Mouse (Mus musculus) kidney, postnatal 10 days (tissue): ENCODE results near the gene Fip1l1.
A peak's percentile ranks its signal among the peaks of the same experiment; 100 is the strongest.

Experiments used
- DNase-seq: peaks from one replicate; pipeline ENCODE4 v3.0.0; 2021; ENCODE audit warnings: mixed read lengths

Gene Fip1l1

DNA sequence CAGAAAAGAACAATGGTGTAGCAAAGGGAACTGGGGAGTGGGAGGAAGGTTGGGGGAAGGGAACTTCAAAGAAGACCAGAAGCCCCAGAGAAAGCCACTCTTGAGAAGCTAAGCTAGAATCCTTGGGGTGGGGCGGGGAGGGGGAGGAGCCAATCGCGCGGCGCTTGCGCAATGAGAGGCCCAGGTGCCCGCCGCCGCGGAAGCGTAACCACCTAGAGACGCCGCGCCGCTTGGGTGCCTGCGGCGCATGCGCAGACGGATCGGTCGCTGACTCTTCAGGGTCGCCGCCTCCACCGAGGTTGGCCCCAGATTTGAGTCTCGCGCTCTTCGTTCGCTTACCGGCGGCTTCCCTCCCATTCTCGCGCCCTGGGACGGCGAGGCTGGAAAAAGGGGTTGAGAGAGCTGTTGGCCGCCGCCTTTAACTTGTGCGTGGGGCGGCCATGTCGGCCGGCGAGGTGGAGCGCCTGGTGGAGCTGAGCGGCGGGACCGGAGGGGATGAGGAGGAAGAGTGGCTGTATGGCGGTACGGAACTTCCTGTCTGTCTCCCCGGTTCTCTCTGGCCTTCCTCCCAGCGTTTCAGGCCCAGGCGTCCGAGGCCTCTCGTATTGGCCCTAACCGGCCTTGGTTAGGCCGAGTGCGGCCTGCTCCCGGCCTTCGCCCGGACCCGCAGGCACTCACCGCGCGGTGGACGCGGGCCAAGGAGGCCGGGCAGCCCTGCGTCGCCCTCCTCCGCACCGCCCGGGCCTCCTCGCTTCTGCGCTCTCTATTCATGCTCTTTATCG, at the start of gene Fip1l1:
TSS of gene Fip1l1 (plus strand) at position 210 of the 782 bp plus-strand sequence.
- DNase-seq: peak; percentile 96

DNA sequence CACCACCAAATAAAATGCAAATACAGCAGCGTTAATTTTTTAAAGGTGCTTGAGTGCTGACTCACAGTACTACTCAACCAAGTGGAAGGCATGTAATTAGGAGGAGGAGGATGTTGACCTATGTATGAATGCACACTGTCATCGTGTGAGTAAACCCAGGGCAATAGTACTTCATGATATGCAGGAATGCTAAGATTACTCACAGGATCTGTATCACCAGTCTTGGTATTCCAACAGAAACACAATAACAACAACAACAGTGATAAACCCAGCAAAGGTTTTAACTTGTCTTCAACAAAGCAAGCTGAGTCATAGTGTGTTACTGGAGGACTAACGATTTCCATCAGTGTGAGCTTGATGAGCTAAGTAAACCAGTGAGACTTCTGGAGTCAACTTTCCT, 42.5 kb upstream of the Fip1l1 start:
- no peak for DNase-seq

DNA sequence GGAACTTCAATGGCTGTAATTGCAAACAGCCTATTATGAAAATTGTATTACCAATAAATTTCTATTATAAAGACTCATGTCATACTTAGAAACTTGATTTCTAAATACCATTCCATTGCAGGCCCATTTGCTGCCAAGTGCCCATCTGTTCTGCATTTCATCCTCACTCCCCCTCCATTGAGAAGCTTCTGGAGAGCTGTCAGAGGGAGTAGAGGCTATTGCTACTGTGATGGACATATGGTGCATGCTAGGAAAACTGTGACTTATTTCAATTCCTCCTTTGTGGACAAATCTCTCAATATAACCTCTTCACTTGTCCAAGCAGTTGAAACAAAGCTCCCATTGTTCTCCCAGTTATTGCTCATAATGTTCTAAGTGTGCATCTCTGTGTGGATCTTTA, 23.6 kb upstream of the Fip1l1 start:
- peak; percentile 33 for DNase-seq

DNA sequence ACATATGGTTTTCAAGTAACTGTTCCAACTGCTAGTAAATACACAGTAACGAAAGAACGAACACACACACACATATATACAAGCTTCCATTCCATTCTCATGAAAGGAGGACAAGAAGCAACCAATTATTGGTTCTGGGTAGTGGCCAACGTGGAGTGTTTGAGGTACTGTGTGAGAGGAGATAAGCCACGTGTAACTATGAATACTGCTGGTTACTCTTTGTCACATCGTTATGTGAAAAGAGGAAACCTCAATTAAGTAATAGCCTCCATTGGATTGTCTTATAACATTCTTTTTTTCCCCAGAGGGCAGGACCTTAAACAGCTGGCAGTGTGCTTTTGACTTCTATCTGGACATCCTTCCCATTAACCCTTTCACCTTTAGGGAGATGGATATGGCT, 8.2 kb upstream of the Fip1l1 start:
- no peak for DNase-seq

DNA sequence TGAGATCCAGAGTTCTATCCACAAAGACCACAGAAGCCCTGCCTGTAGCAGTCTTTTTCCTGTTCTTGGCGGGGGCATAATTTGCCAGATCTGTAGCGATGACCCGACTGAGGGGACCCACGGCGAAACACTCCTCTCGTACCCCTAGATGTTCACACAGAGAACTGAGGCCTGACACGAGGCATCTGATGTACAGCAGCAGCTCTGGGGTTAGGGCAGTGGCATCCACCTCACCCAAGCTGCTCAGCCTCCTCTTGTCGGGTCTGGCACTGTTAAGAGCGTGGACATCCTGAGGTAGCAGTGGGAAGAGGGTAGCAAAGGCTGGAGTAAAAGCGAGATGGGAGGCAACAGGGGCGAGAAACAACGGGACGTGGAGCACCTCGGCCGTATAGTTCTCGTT, 4.5 kb upstream of the Fip1l1 start:
- DNase-seq: no peak

DNA sequence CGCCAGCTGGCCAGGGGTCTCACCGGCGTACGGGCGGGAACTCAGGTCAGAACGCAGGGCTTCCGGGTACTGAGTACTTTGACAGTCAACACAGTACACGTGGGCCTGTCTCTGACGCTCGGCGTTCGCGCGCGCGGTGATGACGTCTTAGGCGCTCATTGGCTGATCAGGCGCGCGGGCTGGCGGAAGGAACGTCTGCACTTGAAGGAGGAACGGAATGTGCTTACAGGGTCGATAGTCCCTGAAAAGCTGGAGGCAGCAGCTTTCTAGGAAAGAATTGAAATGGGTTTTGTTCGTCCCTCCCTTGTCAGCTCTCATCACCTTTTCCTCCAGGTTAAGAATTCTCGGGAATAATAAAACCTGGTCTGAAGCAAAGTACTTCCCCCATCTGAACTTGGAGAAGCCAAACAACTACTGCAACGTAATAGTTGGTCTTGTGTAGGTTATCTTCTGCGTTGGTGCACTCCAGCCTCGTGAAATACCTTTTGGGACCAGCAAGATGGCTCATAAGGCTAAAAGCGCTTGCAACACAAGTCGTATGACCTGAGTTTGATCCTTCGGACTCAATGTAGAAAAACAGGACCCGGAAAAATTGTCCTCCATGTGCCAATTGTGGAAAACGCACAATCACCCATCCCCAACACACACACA, 3.5 kb upstream of the Fip1l1 start, which contains the start of gene Scfd2:
TSS of gene Scfd2 (minus strand) at position 130 of the 651 bp plus-strand sequence.
- peak; percentile 99 for DNase-seq

DNA sequence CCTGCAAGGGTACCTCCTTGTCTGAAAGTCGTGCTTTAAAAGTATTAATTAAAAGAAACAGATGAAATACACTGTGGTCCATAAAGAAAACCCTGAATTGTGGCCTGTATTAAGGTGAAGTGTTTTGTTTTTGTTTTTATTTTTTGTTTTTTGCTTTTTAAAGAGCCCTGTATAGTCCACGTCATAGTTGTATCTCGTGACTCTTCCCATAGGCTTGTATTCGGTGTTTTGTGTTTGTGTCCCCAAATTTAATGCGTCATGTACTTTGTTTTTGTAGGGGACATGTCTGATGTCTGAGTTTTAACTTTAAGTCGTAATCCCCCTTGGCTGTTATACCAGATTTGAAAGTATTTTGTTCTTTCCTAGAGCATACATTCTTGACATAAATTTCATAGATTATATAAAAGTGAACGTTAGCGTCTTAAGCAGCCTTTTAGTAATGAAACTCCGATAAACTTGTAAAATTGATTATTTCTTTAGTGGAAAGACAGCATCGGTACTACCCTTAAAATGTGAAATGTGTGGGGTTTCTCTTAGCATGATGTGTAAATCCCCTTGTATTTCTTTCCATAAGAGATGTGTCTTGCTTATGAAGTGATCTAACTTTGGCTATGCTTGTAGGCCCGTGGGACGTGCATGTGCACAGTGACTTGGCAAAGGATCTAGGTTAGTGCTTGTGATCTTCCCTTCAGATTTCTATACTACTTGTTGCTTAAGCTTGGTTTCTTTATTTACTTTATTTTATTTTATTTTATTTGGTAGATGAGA, 1.1 kb downstream of the Fip1l1 start:
- no peak for DNase-seq

DNA sequence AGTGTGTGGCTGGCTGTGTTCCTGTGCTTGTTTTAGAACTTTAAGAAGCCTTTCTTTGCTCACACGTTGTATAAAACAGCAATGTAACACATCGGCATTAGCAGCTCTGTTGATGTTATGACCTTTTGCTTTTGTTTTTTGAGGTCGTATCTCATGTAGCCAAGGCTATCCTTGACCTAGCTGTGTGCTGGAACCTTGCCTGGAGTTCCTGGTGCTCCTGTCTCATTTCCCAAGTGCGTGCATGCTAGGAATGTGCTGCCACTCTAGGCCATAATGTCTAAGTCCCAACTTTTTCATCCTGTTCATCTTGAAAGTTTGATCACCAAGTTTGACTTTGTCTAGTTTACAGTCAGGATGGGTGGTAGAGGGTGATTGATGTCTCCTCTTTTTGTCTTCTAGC, 10.4 kb downstream of the Fip1l1 start:
- no peak for DNase-seq

DNA sequence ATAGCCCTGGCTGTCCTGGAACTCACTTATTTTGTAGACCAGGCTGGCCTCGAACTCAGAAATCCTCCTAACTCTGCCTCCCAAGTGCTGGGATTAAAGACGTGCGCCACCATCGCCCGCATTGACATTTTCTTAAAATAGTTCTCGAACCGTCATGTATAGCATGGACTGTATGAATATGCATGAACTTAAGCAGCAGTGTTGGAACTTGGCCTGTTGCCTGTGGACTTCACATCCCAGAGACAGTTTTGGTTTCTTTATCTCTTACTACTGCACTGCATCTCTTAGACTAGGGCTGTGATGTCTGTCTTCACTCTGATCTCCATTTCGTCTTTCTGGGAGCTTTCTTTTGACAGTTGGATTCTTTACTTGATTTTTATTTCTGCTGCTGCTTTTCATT, 14.3 kb downstream of the Fip1l1 start:
- no peak for DNase-seq

DNA sequence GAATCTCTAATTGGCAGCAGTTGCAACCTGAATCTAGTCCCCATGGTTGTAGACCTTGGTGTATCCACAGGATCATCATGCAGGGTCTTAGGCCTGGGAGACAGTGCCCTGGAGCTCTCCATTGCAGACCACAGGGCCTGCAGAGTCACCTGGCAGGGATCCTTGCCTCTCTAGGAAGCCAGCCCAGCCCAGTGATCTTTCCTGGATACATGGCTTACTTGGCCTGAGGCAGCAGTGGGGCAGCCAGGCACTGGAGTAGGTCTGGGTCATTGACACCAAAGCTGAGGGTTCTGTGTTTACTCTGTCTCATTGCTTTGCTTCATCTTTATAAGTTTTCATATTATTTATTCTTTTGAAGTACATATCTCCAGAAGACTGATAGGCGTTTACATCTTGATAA, 25.9 kb downstream of the Fip1l1 start:
- DNase-seq: peak; percentile 9

DNA sequence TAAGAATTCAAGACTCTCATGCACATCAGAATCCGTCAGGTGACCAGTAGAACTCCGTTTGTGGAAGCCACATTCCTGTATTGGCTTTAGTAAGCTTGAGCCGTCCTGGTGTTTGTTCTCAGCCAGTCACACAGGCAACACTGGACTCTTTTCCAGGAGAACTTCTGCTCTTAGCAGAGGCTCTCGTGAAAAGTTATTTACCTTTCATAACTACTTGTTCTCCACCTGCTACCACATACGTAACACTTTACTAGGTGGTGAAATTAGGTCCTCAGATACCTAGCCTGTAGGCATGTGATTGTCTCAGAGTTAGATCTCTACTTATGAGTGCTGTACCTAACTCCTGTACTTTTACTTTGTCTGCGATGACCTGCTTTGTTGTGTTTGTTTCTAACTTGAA, 36.5 kb downstream of the Fip1l1 start:
- DNase-seq: no peak

DNA sequence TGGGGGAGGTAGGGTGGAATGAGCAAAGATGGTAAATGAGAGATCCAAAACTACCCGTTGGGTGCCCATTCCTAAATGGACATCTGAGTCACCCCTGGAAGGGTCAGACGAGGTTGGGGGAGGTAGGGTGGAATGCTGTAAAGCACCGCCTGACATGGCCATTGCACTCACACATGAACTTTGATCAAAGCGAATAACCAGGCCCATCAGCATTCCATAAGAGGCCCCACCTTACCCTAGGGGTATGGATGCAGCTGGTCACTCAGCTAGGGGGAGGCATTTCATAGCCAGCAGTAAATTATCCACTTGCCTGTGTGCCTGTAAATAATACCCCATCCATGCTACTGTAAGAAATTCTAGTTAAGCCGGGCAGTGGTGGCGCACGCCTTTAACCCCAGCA, 53.9 kb downstream of the Fip1l1 start:
- no peak for DNase-seq

DNA sequence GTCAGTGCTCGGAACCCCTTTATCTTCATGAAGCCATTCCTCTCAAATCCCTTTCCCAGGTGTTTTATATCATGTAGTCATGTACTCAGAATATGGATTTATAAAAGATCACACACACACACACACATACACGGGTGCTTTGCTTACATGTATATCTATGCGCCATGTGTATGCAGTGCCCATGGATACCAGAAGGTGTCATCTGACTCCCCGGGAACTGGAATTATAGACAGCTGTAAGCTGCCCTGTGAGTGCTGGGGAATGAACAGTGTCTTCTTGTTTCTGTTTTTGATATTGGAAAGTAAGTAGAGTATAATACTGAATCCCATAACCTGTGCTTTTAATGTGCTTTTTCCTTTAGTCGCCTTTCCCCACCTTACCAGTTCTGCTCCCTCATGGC, 56.2 kb downstream of the Fip1l1 start:
- no peak for DNase-seq

DNA sequence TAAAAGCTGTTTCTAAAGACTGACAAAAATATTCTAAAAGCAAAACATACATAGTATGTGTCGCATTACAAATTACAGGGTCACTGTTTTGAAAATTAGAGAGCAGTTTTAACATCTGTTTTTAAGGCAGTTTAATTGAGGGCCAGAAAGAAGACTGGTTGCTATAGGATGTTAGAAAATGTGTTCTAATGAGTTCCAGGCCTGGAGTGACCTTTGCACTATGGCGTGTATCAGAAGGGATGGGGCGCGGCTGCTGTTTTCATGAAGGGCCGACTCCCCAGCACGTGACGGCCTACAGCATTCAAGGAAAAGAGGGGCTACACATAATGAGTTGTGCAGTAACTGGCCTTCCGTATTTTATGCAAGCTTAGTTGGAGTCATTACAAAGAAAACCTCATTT, 57.9 kb downstream of the Fip1l1 start:
- no peak for DNase-seq

DNA sequence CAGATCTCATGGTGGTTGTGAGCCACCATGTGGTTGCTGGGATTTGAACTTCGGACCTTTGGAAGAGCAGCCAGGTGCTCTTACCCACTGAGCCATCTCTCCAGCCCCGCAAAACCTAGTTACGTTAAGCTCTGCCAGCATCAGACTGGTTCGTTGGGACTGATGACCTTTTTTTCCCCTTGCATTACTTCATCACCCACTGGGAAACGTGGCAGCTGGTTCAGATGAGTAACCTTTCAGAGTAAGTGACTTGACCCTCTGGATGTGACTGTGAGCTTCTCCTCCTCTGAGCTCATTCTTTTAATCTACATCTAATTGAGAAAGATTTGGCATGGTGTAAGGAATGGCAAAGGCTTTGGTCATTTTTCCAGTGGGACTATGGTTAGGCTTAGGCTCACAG, 64.8 kb downstream of the Fip1l1 start:
- no peak for DNase-seq

DNA sequence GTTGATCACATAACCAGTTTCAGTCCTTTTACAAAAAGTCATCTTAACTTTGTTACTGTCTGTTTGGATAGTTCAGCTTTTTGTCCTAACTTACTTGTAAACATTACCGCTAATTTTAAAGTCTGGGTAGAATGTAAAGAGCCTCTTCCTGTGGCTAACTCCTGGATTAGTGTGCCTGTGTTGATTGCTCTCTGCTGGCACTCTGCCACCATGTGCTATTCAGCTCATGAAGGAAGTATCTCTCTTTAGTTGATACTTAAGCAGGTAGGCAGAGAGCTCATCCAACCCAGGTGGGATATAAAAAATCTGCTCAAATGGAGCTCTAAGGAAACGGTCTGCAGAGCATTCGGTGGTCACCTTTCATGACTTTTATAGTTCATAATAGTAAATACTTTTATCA, 65.9 kb downstream of the Fip1l1 start:
- DNase-seq: no peak

DNA sequence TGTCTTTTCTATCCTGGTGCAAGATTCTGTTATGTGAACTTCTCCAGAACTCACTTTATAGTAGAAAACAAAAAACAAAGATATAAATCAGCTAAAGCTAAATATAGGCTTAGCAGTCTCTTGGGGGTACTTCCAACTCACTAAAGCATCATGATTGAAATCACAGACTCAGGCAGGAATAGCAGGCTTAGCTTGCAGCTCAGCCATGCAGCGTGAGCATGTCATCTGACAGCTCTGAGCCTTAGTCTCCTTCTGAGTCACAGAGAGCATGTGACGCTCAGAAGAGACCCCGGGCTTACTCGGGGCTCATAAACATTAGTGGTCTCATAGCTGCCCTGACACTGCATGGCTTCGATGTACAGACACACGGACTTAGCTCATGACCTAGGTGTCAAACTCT, 66.7 kb downstream of the Fip1l1 start:
- DNase-seq: peak; percentile 29

DNA sequence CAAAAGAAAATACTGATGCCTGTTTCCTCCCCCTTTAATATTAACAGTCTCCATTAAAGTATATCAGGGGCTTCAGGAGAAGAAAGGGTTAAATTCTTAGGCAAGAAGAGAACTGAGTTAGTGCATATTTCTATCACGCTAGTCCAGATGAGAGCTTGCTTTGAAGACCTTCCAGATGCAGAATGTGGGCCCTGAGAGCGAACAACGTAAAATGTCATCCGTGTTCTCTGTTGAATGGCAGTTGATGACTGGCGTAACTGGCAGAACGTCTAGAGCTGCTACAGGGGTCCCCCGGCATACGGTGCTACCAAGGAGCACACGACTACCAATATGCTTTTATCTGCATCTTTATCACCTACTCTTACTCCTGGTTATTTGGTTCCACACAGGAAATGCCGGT, 67.1 kb downstream of the Fip1l1 start:
- no peak for DNase-seq

DNA sequence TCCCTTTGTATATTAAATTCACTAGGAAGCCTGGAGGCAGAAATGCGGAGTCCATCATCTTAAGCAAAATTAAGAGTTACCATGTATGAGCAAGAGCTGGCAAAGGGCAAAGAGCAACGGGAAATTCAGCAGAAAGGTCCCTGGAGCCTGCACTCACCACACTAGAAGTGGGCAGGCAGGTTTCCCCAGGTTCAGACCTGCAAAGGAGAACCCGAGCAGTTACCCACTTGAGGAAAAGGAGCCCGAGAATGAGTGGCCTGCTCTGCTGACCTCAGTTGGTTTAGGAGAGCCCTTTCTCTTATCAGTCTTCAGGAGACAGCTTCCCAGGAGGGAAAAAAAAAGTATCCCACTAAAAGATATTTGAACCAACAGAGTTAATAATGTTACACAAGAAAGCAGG, 68.1 kb downstream of the Fip1l1 start:
- DNase-seq: no peak

DNA sequence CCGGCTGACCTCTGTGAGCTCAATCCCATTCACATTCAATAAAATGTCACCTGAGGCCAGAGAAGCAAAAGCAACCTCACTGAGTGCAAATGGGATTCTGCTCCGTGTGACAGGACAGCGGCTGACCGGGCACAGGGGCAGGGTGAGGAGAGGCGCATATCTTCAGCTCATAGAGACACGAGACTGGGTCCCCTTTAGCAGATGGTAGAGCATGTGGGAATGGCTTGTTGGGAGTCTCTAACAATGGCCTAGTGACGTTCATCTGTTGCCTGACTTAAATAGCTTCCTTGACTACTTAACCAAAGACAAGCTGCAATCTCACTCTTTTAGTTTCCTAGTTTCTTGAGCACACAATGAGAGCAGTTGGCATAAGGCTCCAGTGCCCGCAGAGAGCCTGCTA, 71.0 kb downstream of the Fip1l1 start:
- no peak for DNase-seq

DNA sequence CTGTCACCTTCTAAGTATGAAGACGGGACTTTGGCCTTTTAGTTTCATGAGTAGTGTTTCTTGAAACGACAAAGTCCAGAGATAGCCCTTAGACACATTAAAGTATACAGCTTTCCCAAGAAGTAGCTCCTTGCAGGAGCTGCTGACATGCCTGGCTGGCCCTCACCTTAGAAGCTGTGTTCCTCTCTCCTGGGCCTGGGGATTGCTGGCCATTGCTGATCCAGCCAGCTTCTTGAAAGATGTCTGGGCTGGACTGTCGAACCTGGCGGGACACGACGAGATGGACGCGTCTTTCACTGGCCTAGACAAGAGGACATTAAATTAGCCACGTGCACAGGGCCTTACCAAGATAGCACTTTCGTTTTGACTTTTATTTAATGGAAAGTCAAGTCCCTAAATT, 75.3 kb downstream of the Fip1l1 start:
- DNase-seq: no peak

DNA sequence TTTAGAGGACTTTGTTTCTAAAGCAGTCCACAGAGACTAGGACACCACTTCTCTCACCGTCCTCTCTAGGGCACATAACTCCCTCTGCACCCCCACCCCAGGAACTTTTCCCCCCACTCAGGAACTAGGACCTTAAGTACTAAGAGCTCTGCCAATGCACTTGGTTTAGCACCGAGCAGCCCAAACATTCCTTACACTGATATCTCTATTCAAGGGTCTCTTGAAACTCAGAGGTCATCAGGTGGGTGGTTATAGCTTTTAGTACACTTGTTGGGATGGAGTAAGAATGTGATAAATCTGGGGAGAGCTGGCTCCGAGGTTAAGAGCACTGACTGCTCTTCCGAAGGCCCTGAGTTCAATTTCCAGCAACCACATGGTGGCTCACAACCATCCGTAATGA, 77.5 kb downstream of the Fip1l1 start:
- no peak for DNase-seq

DNA sequence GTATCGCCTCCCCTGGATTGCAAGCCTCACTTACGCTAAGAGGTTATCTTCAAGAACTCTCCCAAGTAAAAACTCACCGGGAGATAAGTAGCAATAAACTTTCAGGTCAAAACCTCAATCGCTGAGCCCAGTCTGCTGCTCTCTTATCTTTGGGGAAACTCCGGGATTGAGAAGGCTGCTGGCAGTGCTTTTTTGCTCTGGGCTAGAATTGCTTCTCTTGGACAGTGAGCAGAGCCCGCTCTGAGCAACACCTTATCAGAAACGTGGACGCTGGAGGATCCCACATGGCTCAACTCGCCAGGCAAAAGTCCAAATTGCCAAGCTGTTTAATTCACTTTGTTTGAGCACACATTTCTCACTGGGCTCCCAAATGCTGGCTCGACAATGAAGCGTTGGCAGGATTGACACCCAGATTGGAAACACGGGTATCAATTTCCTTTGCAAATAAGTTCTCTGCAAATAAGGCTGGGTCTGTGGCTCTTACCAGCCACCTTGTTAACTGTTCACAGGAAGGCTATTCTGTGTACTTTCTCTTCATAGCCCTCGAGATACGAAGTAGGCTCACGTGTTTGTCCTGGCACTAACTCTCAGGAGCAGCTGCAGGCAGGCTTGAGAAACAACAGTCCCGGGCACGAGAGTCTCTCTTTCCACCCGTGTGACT, 78.4 kb downstream of the Fip1l1 start:
- DNase-seq: no peak
